Mouse (Mus musculus) inflammation-experienced regulatory T-cells, adult 6 months (primary cell): Measurements from ENCODE around the gene Junb. TPM values are rescaled to one million over a fixed set of nuclear protein-coding genes. Genes with fewer than 3 reads are reported as not detected.

Source experiments
- ATAC-seq: one replicate; pipeline ENCODE4 v1.8.0; 2017
- polyA plus RNA-seq, 3 experiments: library from polyadenylated mRNA; unstranded; fragments of 100-300 nt; shearing (Covaris generic); gene quantifications; one replicate each; pipeline ENCODE4 v1.2.1; 2017

Gene Junb
- polyA plus RNA-seq, 3 experiments from 2014 or later: 28.1 to 33.6 (median 33.1) TPM

DNA sequence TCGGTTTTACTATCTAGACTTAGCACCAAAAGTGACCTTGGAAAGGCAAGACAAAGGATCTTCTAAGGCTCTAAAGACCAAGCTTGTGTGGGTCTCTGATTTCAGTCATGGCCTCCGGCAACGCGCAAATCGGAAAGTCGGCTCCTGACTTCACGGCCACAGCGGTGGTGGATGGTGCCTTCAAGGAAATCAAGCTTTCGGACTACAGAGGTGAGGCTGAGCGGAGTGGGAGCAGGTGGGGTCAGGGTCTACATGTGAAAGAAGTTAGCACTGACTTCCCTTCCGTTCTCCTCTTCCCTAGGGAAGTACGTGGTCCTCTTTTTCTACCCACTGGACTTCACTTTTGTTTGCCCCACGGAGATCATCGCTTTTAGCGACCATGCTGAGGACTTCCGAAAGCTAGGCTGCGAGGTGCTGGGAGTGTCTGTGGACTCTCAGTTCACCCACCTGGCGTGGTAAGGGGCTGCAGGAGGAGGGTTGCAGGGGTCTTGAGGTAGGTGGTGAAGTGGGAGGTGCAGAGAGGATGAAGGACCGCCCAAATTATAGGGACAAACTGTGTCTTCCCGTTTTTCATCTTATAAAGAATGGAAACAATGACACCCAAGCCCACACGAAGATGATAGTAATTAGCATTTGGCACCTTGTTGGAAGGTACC, 8.3 kb downstream of the Junb start:
- no peak for ATAC-seq

DNA sequence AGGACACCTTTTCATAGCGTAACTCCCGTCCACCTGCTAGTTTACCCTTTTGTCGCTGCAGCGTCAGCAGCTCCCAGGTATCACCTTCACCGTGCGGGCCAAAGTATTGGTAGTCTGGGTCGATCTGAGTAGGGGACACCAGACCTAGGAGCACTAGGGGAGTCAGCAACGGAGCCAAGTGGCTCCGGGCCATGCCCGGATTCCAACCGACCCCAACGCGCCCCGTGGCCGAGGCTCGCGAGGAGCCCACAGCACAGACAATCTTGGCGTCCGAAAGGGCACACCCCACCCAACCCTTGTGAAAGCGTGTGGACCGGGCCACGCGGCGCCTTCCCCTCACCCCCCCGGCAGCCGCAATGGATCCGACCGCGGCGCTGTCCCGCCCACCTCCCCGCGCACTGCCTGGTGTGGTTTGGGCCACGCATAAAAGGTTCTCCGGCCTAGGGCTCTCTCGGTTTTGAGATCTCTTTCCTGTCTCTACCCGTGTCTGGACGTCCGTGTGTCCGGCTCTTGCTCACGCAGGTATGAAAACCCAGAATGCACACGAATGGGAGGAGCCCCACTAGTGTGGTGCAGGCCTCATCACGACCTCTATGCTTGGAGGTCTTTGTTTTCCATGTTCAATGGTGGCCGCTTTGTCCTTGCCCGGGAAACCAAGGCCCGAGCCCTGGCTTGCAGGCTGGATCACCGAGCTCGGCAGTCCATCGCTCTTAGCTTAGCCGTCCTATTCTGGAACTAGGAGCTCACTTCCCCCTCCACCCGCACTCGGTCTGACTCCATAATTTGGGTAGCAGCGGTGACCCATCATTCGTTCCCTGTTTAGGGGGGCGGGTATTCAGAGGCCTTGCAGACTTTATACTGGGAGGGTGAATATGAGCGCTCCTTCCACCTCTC, 9.0 kb downstream of the Junb start, which contains the start of the genes Gm49661, Prdx2 and Rnaseh2a:
Gm49661 (minus strand) TSS at position 193 of the 894 bp plus-strand sequence.
Prdx2 (plus strand) TSS at position 347 of the 894 bp plus-strand sequence.
Rnaseh2a (minus strand) TSS at position 527 of the 894 bp plus-strand sequence.
- peak; percentile 34 for ATAC-seq

DNA sequence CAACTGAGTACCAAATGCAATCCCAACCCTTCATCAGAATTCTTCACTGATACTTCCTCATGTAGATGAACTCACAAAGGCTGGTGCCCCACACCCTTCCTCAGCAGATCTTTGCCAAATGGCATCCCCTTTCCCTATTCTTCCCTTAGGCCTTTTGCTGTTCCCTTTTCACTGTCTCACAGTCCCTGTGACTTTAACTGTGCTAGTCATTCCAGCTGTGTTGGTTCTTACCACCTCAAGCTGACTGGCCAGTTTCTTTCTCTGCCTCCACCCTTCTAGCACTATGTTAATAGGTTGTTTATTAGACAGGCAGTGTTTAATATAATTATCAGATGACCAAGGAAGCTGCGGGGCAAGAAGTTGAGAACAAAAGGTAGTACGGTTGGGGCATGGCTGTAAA, 9.9 kb downstream of the Junb start:
- ATAC-seq: no peak

DNA sequence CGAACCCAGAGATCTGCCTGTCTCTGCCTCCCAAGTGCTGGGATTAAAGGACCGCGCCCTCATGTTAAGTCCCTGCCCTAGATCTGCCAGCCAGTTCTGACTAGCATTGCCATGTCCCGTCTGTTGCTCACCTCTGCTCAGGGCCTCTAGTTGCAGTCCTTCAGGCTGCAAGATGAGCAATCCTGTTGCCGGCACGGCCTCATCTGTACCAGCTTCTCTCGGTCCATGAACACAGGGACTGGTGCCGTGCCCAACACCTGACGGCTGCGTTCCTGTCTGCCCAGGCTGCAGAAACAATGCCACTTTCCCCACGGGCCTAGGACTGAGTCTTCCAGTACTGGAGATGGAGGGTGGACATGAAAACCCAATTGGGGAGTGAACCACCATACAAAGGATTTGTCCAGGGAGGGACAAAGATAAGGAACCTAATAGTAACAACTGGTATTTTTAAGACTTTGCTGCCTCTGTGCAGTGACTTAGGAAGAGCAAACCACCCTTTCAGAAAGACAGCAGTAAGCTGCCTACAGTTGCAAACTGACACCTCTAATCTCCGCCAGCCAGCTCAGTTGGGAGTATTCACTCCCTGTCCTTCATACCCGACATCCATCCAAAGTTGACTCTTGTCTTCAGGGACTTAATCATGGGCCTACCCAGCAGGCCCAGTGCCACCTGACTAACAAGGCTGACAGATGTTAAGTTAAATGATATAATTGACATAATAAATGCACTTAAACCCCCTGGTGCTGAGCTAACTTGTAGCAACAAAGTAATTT, 10.8 kb downstream of the Junb start:
- ATAC-seq: no peak

DNA sequence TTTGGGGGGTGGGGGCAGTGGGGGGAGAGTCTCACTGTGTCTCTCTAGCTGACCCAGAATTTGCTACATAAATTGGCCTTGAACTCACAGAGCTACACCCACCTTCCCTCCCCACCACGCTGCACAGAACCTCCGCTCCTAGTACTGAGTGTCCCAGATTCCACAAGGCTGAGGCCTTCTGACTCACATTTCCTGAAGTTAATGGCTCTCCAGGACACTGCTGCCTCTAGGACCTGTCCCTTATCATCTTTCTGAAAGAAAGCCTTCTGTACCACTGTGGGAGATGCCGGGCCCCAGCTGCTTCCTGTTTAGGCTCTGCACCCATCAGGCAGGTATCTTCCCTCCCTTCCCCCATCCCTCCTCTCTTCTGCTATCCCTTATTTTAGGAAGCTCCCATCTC, 11.9 kb downstream of the Junb start:
- ATAC-seq: no peak

DNA sequence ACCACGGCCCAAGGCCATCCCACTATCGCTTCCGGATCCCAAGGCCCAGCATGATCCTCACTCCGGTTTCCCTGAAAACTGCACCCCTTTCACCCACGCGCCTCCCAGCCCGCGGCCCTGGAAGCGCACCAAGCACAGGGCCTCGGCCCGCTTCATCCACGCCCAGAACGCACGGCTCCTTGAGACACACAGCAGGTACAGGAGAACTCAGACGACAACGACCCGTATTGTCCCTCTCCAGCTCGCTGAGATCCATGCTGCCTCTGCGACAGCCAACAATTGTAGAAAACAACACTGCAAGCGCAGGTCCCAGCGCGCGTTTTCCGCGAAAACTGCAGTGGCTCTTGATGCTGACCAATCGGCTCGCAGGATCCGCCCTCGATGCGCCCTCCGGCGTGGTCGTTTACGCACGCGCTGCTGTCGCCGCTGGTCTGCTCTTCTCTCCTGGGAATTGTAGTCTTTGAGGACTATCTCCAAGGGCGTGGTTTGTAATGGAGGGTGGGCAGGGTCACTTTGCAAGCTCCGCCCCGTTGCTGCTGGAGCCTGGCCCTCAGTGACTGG, 12.7 kb downstream of the Junb start:
- ATAC-seq: peak; percentile 95

DNA sequence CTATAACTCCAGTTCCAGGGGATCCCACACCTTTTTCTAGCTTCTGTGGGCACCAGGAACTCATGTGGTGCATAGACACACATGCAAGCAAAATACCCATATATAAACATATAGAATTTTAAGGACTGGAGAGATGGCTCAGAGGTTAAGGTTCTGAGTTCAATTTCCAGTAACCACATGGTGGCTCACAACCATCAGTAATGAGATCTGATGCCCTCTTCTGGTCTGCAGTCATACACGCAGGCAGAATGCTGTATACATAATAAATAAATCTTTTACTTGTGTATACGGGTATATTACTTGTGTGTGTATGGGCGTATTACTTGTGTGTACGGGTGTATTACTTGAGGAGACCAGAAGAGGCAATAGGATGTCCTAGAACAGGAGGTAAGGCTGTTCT, 14.6 kb downstream of the Junb start:
- ATAC-seq: no peak

DNA sequence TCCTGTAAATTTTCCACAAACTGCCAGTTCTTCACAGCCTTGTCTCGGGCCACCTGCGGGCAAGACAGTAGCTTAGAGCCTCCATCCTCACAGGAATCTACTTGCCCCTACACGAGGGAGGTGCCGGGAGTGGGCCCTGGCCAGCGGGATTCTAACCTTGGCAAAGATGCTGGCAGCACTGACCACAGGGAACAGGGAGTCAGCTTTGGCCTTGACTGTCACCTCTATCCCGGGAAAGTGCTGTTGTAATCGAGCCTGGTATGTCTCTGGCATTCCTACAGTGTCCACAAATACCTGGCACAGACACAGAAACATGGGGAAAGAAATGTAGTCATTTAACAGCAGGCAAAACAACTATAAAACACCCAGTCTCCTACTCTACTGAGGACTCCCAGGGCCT, 18.7 kb downstream of the Junb start:
- no peak for ATAC-seq

DNA sequence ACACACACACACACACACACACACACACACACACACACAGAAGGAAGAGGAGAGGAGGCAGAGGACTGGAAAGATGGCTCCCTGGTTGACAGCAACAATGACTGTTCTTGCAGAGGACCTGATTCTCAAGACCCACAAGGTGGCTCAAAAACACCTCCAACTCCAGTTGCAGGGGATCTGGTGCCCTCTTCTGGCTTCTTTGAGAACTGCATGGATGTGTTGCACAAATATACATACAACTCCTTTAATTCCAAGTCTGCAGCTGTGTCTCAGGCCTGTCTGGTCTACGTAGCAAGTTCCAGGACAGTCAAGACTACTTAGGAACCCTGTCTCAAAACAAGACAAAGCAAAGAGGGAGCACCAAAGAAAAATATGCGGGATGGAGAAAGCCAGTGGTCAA, 21.8 kb downstream of the Junb start:
- ATAC-seq: no peak

DNA sequence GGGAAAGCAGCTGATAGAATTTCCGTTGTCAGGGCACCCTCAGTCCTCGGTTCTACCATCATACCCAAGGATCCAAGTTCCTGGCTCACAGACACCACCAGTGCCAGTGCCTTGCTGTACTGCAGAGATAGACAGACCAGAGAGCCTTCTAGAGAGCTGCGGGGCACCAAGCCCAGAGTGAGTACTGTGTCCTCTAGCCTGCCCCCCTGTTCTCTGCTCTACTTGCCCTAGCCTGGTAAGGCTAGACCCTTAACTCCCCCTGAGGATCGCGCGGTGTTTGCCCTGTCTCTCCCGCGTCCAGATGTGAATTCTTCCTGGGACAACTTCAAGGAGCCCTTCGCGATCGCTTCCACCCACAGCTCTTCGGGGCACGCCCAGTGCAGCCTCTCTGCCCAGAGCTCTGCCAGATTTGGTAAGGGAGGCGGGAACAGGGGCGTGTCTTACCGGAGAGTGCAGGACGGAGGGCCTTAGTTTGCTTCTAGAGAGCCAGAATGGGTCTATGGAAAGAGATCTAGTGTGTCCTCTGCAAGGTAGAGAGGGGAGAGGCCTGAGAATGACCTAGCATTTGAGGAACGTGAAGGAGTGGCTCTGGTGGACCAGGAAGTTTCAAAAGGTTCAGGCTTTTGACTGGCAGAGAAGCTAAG, 25.8 kb downstream of the Junb start:
- peak; percentile 38 for ATAC-seq

DNA sequence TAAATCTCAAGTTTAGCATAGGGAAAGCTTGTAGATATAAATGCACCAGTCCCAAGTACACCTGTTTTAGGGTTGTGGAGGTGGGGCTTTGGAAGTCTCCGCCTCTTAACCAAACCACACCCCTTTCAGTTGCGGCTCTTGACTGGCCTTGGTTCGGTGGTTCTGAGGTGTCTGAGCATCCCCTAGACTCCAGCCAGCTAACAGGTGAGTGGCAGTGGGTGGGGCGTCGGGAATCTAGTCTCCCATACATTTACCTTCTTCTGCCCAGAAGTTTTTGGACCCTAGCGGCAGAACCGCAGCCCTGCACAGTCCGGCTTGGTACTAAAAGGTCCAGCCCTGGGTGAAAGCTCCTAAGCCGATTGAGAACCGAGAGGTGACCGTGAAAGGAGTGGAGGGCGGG, 28.8 kb downstream of the Junb start:
- ATAC-seq: no peak

DNA sequence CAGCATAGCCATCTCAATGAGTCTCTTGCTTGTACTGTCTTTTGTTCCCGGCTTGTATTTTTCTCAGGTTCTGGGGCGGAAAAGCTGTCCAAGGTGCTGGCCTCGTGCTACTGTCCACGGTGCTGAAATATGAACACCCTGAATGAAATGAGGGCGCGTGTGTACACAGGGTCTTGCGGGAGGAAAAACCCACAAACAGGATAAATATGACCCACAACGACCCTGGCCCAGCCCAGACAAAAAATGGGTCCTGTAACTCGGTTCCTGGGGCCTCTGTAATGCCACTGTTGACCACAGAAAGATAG, 31.3 kb downstream of the Junb start:
- ATAC-seq: no peak

DNA sequence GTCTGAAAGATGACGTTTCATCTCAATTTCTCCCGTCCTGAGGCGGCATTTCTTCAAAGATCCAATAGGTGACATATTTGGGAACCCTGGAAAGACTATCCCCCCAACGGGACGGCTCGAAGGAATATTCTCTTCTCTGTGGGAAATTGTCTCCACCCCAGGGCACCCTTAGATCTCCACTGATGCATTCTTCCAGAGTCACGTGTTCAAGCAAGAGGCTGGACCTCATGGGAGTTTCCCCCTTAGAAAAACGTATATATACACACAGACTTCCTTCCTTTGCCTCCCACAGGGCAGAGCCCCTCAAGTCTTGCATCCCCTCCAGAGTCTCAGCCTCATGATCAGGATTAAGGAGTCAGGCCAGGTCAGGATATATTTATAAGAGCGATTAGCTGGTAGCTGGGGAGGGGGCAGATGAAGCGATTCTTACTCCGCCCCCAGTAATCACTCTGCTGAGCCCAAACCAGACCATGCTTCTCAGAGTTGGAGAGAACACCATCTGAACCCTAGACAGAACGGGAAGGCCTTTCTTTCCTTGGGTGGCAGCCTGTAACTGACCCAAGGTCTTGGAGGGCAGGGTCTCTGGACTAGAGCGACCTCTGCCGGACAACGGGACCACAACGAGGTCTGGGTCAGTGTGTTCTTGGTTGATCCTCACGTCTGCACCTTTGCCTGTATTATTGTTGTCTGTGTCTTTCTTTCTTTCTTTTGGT, 31.8 kb downstream of the Junb start, which contains the start of gene Rtbdn:
Rtbdn (plus strand) TSS at position 464 of the 713 bp plus-strand sequence.
- ATAC-seq: no peak

DNA sequence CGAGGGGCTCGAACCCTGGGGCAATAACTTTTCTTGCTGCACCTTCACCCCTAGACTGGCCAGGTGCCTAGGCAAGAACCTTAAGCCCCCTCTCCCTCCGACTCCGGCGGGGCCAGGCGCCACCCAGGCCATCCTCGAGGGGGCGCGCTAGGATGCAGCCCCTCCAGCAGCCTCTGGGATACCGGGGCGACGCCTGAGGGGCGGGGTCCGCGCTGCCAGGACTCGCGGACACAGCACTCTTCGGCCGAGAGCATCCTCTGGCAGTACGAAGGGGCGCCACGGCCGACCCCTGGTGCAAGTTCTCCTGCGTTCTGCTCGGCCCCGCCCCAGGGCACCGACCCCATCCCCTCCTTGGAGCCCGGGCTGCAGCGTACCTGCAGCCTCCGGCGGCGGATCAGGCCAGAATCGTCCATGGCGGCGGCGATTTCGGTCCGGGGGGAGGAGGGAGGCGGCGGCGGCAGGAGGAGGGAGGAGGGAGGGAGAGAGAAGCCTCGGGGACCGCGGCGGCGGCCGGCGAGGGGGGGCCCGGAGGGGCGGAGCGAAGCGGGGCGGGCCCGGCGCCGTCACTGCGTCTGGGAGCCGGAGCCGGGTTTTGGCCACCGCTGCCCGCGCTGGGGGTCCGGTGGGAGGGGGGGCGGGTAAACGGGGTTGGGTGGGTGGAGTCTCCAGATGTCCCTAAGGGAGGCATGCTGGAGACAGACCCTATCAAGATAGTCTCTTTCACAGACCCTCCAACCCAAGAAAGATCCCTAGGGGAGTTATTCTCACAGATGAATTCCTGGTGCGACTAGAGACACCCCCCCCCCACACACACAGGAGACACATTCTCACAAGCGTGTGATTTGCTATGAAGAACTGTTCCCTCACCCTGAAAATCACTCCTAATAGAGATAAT, 32.6 kb downstream of the Junb start:
- no peak for ATAC-seq

DNA sequence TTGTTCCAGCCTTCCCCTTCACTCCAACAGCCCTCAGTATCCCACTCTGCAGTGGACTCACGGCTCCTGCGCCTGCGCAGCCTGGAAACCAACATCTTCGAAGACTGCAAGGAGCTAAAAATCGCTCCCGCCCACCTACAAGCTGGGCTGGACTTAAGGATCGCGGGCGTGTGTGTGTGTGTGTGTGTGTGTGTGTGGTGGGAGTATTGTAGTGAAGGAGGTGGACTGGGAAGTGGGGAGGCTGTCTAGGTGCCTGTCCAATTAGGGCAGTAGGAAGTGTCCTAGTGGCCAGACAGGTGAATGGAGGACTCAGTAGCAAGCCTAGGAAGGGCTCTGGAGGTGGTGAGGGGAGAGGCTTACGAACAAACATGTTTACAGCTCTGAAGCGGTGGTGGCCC, 33.3 kb downstream of the Junb start:
- ATAC-seq: no peak

DNA sequence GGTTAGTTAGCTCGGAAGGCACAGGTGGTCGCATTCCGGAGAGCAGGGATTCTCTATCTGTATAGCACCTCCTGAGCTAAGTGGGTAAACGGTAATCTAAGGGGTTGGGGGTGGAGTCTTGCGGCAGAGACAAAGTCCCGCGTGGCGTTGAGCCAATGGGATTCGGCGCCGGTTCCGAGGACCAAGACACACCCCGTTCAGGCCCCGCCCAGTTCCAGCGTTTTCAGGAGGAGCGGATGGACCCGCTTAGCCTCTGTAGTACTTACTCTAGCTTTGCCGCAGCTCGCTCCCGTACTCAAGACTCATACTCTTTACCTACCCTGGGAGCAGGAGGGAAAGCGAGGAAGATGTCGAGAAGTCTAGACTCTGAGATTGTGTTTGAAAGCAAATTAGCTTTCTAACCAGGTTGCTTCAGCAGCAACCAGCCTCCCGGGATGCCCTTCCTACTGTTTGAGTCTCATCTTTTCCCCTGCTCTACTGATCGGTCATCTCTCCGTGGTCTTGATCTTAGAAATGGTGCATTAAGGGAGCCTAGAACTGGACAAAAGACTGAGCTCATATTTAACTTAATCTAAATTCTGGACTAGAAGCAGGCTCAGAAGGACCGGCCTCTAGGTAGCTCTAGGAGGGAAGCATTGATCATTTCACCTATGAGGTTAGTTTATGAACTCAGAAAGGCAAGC, 33.9 kb downstream of the Junb start:
- ATAC-seq: peak; percentile 63

DNA sequence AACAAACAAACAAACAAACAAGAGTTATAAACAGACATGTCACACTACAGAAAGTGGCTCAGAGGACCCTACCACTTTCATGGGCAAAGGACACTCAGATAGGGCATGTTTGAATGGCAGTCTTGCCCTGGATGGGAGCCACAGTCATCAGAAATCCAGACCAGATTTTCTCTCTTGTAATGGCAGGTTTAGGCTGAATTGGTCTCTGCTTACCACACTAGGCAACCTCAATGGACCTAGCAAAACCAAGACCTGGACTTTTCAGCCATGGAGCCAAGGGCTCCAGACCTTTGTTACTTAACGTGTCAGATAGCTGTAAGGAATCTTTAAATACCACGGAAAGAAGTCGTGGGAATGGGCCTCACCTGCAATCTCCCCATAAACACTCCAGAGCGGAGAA, 34.8 kb downstream of the Junb start:
- no peak for ATAC-seq

DNA sequence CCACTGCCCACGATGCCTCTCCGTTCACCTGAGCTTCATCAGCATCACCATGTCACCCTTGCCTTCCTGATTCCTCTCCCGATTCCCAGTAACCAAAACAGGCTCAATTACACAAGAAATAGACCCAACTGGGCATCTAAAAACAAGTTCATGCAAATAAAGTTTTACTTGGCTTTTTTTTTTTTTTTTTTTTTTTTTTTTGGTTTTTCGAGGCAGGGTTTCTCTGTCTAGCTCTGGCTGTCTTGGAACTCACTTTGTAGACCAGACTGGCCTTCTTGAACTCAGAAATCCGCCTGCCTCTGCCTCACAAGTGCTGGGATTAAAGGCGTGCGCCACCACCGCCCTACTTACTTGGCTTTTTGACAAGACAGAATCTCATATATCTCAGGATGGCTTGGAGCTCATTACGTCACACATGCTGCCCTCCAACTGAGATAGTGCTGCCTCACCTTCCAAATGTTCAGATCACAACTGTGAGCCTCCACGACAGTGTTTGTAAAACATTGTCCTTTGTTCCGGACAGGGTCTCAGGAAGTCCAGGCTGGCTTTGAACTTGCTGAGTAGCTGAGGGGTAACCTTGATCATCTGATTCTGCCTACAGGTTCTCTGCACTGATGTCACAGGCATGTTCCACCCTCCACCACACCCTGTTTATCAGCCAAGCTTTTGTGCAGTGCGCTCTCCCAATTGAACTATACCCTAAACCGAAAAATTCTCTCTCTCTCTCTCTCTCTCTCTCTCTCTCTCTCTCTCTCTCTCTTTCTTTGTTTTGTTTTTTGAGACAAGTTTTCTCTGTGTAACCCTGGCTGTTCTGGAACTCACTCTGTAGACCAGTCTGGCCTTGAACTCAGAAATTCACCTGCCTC, 40.7 kb downstream of the Junb start:
- no peak for ATAC-seq

DNA sequence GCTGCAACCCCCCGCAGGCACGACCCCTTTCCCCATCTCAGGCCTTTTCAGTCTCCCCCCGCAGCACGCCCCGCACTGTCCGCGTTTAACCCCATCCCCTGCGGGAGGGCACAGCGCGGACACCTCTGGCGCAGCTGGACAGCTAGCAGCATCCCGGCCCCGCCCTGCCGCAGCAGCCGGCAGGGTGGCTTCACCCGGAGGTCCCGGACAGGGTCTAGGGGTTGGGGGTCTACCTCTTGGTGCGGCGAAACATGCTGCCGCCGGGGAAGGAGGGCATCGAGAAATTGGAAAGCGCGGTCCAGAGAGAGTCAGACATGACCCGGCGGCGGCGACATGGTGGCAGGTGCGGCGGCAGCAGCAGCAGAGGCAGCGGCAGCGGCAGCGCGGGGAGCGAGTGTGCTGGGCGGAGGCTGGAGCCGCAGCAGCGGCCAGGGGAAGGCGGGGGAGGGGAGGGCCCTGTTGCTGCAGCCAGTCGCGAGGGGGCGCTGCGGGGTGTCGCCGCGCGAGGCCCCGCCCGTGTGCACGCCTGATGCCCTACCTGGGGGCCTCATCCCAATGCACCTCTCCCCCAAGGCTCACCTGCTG, 41.5 kb downstream of the Junb start, which contains the start of gene Mast1:
Mast1 (minus strand) TSS at position 398 of the 585 bp plus-strand sequence.
- peak; percentile 67 for ATAC-seq
